Mouse (Mus musculus) retina, postnatal 1 day (tissue): Measurements from ENCODE around the gene Nob1.

Source experiments
- DNase-seq: peaks from one replicate; pipeline ENCODE4 v3.0.0-alpha.2; 2012

Nob1 gene

DNA sequence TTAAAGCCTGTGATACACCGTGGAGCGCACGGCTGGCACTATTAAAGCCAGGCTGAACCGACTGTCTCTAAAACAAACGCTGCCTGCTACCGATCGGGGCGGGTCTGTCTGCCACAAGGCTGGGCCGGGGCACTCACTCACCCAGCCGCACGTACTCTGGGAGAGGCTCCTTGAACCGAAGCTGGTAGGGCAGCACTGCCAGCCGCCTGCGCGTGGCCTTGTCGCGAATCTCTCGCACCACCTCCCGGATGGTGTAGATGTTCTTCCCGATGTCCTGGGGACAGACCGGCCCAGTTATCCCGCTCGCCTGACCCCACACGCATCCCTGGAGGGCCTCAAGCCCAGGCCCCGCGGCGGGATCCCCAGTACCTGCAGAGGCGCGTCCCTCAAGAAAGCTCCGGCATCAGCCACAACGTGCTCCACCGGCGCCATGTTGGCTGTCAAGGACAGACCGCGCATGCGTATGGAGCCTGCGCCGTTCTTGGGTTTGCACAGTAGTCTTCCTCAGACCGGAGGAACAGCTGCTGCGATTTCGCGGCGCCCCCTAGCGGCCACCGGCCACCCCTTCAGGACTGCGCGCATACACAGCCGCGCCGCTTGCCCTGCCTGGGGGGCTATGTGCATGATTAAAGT lies at the start of gene Nob1:
Gene Nob1 (minus strand): TSS at position 455 of the 633 bp plus-strand sequence.
- peak; percentile 98 for DNase-seq

DNA sequence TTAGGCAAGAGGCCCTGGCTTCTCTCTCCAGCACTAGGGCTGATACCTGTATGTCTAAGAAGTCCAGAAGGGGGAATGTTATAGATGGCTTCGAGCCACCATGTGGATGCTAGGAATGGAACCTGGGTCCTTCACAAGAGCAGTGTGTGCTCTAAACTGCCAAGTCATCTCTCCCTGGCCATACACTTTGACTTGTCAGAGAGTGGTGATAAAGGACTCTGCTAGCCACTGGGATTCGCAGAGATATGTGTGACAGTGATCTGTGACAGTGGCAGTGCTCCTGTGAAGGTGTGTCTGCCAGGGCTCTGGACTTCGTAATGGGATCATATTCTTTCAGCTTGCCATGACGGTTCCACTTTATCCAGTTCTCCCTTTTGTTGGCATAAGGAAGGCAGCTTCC lies 48.5 kb upstream of the Nob1 start:
- DNase-seq = no peak

GRCm38 (mm10) chr8:107472403-107473100 lies 47.7 kb upstream of the Nob1 start:
- DNase-seq = no peak

GRCm38 (mm10) chr8:107470302-107470701 lies 45.5 kb upstream of the Nob1 start:
- DNase-seq = peak; percentile 32

DNA sequence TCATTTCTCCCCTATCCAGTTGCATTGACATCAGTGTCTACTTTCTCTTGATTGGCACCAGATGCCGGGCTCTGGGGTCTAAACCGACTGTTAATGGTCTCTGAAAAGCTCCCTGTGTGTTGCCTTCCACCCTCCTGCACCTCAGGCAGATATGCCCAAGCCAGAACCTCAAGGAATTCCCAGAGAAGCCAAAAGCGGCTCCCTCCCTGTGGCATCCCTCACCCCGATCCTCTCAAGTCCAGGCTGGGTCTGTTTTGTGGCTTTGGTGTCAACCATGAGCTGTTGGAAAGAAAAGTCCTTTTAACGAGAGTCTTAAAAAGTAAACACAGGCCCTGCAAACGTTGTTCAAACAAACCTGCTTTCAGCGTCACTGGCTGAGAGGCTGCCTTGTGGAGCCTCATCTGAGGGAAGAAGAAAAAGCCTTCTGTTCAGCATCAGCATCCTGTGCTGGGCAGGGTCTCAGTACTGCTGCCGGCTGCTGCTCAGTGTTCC lies 44.0 kb upstream of the Nob1 start:
- no peak for DNase-seq

DNA sequence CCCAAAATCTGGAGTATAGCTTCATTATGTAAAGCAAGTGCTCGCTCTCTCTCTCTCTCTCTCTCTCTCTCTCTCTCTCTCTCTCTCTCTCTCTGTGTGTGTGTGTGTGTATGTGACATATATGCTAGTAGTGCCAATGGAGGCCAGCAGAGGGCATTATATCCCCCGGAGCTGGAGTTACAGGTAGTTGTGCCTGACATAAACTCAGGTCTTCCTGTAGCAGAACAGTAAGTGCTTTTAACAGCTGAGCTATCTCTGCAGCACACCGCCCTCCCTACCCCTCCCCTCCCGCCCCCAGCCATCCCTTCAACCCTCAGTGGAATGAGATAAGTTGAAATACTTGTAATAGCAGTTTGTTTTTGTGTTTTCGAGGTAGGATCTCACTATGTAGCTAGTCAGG lies 41.8 kb upstream of the Nob1 start:
- DNase-seq = peak; percentile 19

GRCm38 (mm10) chr8:107465332-107465990 lies 40.6 kb upstream of the Nob1 start:
- no peak for DNase-seq

DNA sequence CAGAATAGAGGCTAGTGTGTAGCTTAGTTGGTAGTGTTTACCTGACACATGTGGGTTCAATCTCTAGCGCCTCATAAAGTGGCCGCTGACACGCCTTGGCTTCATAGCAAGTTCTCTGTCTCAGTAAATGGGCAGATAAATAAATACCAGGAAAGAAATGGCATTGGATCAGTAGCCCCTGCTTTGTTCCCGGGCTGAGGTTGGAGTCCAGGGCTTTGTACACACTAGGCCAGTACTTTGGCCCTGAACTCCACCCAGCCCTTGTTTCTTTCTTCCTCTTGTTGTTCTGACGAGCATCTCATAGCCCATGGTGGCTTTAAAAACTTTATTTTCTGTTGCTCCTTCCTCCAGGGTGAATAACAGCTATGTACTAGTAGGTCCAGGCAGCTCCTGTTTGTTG lies 37.6 kb upstream of the Nob1 start:
- DNase-seq = no peak

DNA sequence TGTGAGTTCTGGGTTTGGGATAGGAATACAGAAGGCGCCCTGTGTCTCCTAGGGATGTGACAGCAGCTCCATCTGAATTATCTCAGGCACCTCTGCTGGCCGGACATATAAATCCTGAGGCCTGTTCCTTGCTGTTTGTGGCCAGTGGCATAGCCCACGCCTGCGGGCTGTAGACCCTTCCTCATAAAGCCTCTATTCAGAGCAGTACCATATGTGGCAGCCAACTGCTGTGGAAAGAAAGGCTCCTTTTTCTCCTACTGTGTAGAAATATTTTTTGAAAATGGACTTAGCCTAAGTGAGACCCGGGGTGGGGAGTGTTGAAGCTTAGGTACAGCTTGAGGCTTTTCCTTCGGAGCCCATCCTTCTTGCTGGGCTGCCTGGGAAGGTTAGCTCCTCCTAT lies 33.4 kb upstream of the Nob1 start:
- DNase-seq = no peak

GRCm38 (mm10) chr8:107457725-107458124 lies 32.9 kb upstream of the Nob1 start:
- DNase-seq = no peak

- peak; percentile 62 for DNase-seq
These were observed 30.4 kb upstream of the Nob1 start for GRCm38 (mm10) chr8:107455268-107455667.

- no peak for DNase-seq
These were observed 28.5 kb upstream of the Nob1 start for GRCm38 (mm10) chr8:107453386-107453785.

DNA sequence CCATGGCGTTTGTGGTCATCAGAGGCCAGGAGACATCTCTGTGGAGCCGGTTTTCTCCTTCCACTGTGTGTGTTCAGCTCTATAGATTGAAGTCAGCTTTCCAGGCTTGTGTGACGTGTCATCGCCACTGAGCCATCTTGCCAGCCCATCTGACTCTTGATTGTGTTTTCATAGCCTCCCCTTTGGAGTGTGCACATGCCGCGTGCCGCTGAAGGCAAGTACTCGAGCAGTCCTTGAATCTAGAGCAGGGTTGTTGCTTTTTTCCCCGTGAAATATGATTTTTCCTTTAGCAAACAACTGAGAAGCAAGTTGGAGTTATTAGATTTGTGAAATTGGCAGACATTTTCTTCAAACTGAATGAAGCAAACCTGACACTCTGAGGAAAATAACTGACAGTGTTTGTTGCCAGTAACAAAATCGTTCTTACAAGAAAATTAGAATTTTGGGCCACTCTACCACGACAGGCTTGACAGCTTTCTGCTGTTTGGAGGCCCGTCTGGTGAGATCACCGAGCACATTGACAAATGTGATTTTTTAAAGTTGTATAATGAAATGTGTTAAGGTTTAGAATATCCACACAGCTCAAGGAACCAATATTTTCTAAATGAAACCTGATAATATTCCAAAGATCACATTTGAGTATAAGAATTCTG lies 26.7 kb upstream of the Nob1 start:
- DNase-seq = no peak

DNA sequence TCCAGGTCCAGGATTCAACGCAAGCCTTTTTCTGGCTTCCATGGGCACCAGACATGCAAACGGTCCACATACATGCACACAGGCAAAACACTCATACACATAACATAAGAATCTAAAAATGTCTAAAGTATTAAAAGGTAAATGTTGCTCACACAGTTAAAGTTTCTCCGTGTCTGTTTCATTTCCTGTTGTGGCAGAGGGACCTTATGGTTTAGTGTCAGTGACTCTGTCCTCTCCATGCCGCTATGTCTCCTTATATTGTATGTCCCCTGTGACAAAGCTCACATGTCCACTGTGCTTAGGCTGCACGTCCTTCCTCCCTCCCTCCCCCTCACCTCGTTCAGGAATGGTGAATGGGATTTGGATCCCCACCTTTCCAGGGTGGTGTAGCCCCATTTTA lies 24.8 kb upstream of the Nob1 start:
- DNase-seq = no peak

- no peak for DNase-seq
These were observed 24.3 kb upstream of the Nob1 start for GRCm38 (mm10) chr8:107449130-107449529.

- DNase-seq = peak; percentile 28
These were observed 23.6 kb upstream of the Nob1 start for GRCm38 (mm10) chr8:107448382-107448889.

DNA sequence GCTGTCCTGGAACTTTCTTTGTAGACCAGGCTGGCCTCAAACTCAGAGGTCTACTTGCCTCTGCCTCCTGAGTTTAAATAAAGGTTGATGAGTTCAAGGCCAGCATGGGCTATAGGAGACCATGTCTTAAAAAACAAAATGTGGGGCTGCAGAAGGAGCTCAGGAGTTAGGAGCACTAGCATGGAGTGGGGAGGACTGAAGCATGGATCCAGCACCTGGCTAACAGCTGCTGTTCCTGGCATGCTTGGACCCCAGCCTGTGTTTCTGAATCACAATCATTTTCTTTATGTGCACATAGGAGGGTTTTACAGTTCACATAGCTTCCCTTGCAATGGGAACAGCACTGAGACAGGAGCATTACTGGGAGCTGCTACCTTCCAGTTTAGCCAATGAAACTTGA lies 22.9 kb upstream of the Nob1 start:
- no peak for DNase-seq

DNA sequence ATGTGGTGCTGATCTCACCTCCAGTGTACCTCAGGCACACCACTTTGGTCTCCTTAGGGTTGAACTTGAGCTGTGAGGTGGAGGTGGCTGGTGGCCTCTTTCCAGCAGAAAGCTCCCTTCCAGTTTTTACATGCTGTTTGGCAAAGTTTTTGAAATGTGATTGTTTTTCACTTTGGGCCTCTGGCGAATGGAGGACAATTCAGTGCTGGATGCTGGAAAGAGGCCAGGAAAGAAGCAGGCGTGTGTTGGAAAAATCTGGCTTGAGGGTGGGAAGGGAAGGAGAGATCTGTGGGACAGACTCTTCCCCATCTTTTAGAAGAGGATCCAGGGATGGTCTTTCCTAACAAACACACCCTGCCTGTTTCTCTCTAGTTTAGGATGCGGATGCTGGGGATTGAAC lies 19.8 kb upstream of the Nob1 start:
- no peak for DNase-seq

DNA sequence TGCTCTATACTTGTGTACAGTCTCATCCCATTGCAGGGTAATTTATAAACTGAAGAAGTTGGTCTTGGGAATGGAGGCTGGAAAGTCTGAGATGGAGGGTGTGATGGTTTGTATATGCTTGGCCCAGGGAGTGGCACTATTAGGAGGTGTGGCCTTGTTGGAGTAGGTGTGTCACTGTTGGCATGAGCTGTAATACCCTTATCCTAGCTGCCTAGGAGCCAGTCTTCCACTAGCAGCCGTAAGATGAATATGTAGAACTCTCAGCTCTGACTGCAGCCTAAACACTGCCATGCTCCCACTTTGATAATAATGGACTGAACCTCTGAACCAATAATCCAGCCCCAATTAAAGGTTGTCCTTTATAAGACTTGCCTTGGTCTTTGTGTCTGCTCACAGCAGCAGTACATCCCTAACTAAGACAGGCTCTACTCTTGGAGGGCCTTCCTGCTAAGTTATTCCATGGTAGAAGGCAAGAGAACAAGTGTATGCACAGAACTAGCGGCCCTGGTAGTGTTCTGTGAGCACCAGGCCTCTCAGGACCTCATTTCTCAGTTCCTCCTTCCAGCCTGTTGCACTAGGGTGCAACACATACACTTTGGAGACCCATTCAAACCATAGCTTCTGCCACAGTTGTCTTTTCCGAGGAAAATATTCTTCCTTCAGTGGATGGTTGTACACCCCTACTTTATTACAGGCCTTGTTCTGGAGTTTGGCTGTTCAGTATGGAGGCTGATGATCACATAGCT lies 15.2 kb upstream of the Nob1 start:
- no peak for DNase-seq

DNA sequence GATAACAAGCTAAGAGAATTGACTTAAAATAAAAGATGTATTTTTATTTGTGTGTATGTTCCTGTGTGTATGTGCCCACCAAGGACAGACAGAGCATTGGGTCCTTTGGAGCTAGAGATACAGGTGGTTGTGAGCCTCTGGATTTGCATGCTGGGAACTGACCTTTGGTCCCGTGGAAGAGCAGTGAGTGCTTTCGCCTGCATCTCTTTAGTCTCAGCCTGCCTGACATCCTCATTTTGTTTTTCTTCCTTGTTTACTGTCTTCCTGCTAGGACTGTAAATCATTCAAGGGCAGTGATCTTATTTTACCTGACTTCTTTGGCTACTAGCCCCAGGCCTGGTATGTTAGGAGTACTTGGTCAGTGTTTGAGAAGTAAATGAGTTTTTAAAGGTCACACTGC lies 12.9 kb upstream of the Nob1 start:
- DNase-seq = no peak

DNA sequence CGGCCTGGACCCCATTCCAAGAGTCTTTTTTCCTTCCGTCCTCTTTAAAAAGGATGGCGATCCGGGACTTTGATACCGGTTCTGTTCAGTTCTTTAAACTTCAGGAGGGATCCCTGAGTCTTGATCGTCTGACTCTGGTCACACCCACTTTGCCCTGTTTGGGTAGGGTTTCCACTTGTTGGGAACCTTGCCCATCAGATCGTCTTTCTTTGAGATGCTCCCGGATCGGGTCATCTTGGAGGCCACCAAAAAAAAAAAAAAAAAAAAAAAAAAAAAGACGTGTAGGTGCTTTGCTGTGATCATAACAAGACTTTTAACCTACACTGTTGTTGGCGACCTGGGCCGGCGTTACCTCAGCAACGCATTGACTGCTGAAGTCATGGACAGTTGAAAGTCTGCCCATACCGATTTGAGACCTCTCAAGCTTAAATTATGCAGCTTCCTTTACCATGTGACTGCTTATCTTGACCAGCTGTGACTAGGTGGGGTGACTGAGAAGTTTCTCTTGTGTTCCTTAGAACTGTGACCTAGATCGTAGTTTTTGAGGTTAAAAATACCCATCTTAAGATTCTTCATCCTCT lies 12.1 kb upstream of the Nob1 start:
- DNase-seq = peak; percentile 24
